Mouse (Mus musculus) cerebellum, adult 9-11 months (tissue): ENCODE measurements around the gene Khdc1a.
A peak's percentile ranks its signal among the peaks of the same experiment; 100 is the strongest.
"Not testable (repeated sequence)": the region's sequence is repeated elsewhere in the genome, so short reads cannot be mapped to it uniquely, and the experiment has no call there.

Source experiments
- DNase-seq: peaks from one replicate; pipeline ENCODE4 v3.0.0; 2022

Khdc1a gene

GRCm38 (mm10) chr1:21349341-21349740, at the start of gene Khdc1a:
Gene Khdc1a, plus strand, starts transcription at chr1:21349641.
- no peak for DNase-seq

GRCm38 (mm10) chr1:21299826-21300225, 49.6 kb upstream of the Khdc1a start:
- no peak for DNase-seq

- no peak for DNase-seq
Measured at GRCm38 (mm10) chr1:21301686-21302085, 47.8 kb upstream of the Khdc1a start.

- no peak for DNase-seq
Measured at GRCm38 (mm10) chr1:21304174-21304573, 45.3 kb upstream of the Khdc1a start.

GRCm38 (mm10) chr1:21304646-21305045, 44.8 kb upstream of the Khdc1a start:
- DNase-seq = no peak

GRCm38 (mm10) chr1:21305443-21305842, 44.0 kb upstream of the Khdc1a start:
- DNase-seq = no peak

- no peak for DNase-seq
Measured at GRCm38 (mm10) chr1:21314336-21314735, 35.1 kb upstream of the Khdc1a start.

- DNase-seq = no peak
Measured at GRCm38 (mm10) chr1:21315756-21316155, 33.7 kb upstream of the Khdc1a start.

GRCm38 (mm10) chr1:21316305-21316704, 33.1 kb upstream of the Khdc1a start:
- no peak for DNase-seq

- DNase-seq = no peak
Measured at GRCm38 (mm10) chr1:21318202-21318601, 31.2 kb upstream of the Khdc1a start.

- DNase-seq = not testable (repeated sequence)
Measured at GRCm38 (mm10) chr1:21320271-21320670, 29.2 kb upstream of the Khdc1a start.

GRCm38 (mm10) chr1:21321656-21322055, 27.8 kb upstream of the Khdc1a start:
- DNase-seq = no peak

- DNase-seq = no peak
Measured at GRCm38 (mm10) chr1:21323996-21324574, 25.4 kb upstream of the Khdc1a start.

- no peak for DNase-seq
Measured at GRCm38 (mm10) chr1:21324633-21325032, 24.8 kb upstream of the Khdc1a start.

GRCm38 (mm10) chr1:21326733-21327132, 22.7 kb upstream of the Khdc1a start:
- no peak for DNase-seq

- DNase-seq = not testable (repeated sequence)
Measured at GRCm38 (mm10) chr1:21331161-21331560, 18.3 kb upstream of the Khdc1a start.

GRCm38 (mm10) chr1:21333222-21333973, 16.0 kb upstream of the Khdc1a start:
- no peak for DNase-seq

GRCm38 (mm10) chr1:21335836-21336235, 13.6 kb upstream of the Khdc1a start:
- DNase-seq = no peak

- DNase-seq = no peak
Measured at GRCm38 (mm10) chr1:21340745-21341144, 8.7 kb upstream of the Khdc1a start.

GRCm38 (mm10) chr1:21344253-21344652, 5.2 kb upstream of the Khdc1a start:
- DNase-seq = peak; percentile 10

- not testable (repeated sequence) for DNase-seq
Measured at GRCm38 (mm10) chr1:21344752-21345151, 4.7 kb upstream of the Khdc1a start.

GRCm38 (mm10) chr1:21368031-21368430, 18.6 kb downstream of the Khdc1a start, which contains the start of gene Khdc1c:
Gene Khdc1c, plus strand, starts transcription at chr1:21368331.
- not testable (repeated sequence) for DNase-seq

GRCm38 (mm10) chr1:21383256-21383655, 33.8 kb downstream of the Khdc1a start, which contains the start of gene Khdc1b:
Gene Khdc1b, plus strand, starts transcription at chr1:21383556.
- DNase-seq = no peak

GRCm38 (mm10) chr1:21391138-21391671, 41.8 kb downstream of the Khdc1a start:
- no peak for DNase-seq
